Mouse (Mus musculus): Measurements from ENCODE around the gene Msl1.

Gene Msl1

DNA sequence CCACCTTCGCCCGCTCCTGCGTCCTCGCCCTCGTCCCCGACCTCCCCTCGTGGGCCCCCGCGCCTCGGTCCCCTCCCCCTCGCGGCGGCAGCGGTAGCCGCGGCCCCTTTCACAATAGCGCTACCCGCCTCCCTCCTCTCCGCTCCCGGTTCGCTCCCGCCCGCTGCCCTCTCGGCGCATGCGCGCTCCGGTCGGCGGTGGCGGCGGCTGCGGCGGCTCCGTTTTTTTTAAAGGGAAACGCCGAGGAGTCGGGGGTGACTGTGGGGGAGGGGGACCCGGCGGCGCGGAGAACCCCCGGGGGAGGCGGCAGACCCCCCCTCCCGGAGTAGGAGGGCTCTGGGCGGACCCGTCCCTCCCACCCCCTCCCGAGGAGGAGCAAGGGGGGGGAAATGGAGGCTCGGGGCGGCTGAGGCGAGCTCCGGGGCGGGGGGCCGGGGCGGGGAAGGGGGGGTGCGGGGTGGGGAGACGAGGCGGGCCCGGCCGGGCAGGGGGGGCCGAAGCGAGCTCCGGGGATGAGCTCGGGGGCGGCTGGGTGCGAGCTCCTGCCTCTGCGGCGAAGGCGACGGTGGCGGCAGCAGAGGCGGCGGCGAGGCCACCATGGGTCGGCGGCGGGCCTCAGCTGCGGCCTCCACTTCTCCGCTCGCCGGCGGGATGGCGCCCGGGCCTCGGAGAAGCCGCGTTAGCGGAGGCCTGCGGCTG is at the start of gene Msl1:
Gene Msl1 (plus strand): TSS at position 502 of the 699 bp plus-strand sequence.
- in situ Hi-C loops (cut with MboI), result no loop called here

DNA sequence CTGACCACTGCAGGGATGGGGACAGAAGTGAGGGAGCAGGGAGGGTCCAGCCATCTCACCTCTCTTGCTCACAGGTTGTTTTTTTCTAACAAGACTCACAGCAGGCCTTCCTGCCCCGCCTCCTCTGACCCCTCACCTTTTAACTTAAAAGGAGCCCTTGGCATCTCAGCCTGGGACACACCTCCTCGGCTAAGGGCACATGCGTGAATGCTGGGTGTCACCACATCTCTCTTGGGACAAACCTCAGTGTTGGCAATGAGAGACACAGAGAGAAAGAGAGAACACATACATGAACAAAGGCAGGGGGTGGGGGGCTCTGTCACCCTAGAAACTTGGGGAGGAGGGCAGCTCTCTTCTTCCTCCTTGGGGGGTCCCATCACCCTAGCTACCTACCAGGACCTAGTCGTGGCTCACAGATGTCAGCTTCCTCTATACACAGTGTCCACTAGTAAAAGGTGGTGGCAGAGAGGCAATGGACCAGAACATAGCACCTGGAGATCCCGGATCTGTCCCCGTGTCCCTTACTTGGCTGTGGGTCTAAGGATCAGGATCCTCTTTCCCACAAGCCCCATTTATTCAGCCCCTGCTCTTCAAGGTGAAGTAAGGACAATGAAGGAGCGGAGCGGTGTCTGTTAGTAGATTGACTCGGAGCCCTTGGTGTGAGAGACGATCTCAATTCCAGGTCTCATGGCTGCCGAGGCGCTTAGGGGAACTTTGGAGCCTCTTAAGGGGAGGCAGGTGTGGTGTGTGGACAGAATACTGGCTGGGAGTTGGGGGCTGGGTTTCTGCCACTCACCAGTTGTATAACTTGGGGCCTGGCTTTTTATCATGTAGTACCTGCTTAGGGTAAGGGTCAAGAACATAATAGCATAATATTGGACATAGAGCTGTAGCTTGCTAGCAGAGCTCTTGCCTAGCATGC is 49.1 kb upstream of the Msl1 start:
- in situ Hi-C loops (cut with MboI), result no loop called here

DNA sequence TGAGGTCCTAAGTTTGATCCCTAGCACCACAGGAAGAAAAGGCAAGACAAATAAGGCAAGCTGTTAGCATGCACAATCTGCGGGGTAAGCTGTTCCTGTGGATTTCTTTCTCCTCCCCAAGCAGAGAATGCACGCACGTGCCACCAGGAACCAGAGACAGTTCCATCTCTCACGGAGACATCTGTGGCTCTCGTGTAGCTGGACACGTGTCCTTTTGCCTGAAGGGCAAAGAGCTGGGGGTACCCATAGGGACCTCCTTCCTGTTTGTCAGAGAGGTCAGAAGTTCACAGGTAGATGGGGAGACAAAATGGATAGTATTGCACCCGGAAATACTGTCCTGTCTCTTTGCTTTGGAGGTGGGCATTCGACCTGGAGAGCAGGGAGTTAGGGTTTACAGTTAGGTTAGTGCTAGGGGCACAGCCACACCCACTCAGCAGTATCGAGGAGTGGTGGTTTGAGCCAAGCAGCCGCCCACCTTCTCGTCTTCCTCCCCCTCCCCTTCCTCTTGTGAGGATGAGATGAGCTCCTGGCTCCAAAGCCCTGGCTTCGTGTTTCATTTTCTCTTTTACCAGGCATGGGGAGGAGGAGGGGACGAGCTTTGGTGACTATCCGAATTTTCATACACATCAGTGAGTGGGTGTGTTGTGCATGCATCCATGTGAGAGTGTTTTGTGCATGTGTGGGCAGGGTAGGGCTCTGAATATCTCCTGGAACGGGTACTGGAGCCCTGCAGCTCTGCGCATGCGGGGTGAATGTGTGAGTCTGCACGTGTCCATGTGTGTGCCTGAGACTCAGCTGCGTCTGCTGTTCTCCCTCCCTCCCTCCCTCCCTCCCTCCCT is 48.2 kb upstream of the Msl1 start:
- in situ Hi-C loops (cut with MboI), result no loop called here

DNA sequence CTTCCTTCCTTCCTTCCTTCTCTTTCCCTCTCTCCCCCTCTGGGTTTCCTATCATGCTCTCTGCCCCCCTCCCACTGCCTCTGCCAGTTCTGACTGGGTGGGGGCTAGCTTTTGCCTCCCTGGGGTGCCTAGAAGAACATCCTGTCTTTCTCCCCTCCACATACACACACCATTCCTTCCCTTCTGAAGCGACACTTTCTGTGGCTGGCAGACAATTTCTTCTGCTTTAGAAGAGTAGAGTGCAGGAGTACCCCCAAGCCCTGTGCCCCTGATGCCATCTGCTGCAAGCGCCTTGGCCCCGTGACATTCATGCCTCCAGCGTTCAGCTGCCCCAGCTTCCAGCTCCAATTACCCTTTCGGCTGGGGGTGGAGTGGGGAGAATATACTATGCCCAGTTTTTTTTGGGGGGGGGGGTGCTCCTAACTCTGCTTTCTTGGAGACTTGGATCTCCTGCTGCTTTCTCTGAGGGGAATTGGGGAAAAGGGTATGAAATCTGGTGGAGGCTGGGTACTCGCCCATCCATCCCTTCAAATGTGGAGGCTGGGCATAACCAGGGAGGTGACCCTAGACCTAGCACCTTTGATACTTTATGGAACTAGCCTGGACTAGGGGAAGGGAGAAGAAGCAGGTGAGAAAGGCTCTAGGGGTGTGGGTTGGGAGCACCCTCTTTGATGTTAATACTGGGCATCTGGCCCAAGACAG is 47.4 kb upstream of the Msl1 start:
- in situ Hi-C loops (cut with MboI), result no loop called here

DNA sequence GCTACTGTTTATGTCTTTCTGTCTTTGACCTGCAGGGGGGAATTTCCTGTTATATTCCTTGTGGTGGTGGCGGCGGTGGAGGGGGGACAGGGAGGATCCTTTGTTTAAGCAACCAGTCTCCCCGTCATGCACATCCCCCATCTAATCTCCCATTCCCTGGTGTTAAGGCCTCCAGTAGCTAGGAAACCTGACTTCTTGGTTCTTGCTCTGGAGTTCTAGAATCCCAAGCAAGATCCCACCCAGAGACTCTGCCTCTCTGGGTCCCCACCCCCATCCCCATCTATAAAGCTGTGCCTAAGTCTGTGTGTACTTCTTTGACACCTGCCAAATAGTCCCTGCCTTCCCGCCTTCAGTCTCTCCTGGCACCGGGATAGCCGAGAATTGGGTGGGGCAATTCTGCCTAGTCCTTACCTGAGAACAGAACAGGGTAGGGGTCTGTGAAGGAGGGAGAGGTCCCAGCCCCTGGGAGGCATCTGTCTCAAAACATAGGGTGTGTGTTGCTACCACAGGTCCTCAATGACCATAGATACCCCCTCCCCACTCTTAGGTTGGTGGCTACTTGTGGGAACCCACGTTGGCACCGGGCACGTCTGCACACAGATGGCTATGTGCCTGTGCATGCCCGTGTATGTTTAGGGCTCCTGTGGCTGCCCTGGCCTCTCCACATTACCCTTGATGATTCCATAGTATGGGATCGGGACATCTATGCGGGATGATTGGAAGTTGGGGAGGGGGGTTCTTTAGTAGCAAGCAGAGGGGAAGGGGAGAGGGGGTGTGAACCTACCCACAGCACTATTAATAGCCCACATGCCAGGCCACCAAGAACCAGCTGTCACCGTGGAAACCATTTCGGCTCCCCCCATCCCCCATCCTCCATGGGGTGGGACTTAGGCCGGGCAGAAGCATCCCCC is 46.6 kb upstream of the Msl1 start:
- in situ Hi-C loops (cut with MboI), result no loop called here

DNA sequence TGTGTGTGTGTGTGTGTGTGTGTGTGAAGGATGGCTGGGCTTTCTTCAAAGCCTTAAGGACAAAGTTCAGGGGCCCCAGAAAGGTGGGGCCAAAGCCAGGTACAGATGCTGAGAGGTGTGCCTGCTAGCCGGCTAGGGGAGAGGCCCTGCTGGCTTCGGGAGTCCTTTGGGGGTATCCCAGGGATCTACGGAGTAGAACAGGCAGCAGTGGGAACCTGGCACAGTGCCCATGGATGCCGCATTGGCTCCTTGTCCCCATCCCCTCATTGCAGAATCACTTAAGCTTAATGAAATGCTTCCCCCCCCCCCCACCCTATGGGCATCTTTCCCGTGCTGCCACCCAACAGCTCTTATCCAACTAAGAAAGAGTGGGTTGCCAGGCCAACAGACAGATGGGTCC is 45.6 kb upstream of the Msl1 start:
- in situ Hi-C loops (cut with MboI), result no loop called here

DNA sequence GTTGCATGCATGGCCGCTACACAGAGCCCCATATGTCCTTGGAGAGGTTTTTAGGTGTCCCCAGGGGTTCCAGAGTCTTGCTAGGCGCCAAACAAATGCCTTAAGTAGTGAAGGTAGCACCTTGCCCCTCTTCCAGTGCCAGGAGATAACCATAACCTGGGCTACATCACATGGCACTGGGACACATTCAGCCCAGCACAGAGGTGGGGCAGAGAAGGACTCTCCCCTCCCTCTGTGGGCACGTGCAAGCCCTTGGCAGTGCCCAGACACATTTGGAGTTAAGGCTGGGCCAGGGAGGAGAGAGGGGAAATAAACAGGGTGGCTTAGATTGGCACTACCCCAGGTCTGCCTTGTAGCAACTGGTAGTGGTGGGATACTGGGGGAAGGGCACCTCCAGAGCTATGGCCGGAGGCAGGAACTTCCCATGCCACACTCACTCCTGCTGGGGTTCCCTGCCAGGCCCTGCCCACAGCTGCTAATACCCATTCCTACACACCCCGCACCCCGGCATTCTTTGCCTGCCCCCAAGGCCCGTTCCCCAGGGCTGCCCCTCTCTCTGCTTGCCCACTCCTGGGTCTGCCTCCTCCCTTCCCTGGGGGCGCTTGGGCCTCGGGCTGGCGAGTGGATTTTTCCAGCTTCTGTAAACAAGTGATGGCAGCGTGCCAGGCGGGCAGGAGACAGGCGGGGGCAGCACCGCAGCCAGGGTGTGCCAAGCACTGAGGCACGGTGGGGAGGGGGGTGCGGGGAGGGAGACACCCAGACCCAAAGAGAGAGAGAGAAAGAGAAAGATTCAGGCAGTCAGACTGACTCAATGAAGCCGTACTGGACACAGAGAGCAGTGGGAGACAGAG is 44.7 kb upstream of the Msl1 start:
- in situ Hi-C loops (cut with MboI), result no loop called here

DNA sequence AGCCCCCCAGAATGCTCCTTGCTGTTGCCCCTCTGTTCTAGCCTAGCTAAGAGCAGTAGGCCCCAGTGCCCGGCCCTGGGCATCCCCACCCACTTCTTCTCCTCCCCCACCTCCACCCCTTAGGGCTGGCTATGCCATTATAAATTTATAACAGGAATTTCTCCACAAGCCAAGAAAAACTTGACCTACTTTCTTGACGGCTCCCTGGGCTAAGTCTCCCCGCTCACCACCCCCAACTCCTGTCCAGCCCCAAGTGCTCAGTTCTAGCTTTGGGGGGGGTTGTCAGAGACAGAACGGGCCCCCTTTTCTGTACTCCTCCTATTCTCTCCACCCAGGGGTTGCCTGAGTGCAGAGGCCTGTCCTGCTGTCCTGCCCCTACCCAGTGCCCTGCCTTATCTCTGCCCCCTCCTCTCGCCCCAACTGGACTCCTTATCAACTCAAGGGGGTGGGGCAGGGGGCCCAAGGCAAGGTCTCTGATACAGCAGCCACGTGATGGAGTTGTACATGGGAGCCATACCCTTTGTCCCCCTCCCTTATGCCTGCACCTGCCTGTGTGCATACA is 44.0 kb upstream of the Msl1 start:
- in situ Hi-C loops (cut with MboI), result no loop called here

DNA sequence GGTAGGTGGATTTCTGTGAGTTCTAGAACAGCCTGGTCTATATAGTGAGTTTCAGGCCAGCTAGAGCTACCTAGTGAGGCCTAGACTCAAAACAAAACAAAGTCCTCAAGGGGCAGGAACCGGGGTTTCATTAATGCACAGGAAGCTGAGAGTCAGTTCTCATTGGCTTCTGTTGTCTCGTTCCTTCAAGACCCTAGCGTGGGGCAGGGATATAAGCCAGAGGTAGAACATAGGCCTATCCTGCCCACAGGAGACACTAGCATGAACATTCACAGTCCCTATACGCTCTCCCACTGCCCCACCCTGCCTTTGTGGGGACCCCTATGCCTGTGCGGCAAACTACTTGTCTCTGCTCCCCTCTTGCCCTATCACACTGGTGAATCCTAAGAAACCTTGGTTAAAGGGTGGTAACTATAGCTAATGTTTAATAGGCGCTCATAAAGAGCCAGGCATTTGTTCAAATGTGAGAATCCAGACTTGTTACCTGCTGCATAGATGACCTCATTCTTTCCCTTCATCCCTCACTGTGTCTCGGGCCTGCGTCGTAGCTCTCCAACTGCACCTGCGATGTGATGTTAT is 42.7 kb upstream of the Msl1 start:
- in situ Hi-C loops (cut with MboI), result no loop called here

DNA sequence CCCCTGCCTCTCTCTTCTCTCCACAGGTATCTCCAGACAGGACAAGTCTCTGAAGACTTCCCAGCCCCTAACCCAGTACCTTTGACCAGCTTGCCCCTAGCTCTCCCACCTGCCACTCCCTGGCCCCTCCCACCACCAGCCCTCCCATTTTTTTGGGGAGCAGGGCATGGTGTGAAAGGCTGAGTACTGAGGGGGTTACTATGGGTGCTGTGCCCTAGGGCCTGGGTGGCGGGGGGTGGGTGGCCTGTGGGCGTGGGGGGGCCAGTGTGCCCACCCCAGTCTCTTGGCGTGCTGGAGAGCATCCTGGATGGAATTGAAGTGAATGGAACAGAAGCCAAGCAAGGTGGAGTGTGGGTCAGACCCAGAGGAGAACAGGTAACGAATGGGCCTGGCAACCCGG is 42.1 kb upstream of the Msl1 start:
- in situ Hi-C loops (cut with MboI), result no loop called here

DNA sequence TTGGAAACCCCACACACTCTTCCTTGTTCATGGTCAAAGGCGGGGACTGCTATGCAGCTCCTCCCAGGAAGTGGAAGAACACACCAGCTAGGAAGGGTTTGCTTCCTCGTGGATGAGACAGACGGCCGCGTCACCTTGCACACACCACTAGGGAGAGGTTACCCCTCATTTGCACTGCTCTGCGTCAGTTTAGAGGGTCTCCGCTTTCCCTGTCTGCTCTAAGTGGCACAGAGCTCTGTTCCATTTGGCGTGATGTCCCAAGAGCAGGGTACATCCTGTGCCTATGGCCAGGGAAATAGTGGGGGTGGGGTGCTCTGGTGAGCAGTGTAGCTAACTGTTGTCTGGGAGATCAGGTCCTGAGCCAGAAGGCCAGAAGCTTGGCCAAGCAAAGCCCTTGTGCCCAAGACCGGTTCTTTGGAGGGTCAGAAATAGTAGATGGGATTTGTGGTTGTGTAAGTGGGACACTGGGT is 41.1 kb upstream of the Msl1 start:
- in situ Hi-C loops (cut with MboI), result no loop called here

DNA sequence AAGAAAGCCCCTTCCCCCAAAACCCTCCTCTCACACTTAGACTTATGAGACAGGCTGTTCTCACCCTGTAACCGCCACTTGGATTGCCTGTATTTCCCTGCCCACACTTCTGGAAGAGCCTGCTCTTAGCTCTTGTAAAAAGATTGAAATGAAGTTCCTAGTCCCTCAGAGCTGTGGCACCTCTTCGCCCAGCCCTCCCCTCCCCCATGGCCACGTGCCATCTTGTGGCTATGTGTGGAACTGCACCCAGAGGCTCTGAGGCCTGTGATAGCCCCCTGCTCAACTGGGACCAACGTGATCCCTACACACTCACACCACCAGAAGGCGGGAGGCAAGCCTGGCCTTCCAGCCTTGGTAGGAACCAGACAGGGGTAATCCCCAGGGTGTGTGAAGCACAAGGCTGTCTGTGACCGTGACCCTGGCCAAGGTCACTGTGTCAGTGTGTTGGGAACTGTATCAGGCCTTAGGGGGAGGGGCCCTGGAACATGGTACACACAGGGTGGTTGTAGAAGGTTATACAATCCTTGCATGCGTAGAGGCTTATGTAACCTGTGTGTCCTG is 40.6 kb upstream of the Msl1 start:
- in situ Hi-C loops (cut with MboI), result no loop called here

DNA sequence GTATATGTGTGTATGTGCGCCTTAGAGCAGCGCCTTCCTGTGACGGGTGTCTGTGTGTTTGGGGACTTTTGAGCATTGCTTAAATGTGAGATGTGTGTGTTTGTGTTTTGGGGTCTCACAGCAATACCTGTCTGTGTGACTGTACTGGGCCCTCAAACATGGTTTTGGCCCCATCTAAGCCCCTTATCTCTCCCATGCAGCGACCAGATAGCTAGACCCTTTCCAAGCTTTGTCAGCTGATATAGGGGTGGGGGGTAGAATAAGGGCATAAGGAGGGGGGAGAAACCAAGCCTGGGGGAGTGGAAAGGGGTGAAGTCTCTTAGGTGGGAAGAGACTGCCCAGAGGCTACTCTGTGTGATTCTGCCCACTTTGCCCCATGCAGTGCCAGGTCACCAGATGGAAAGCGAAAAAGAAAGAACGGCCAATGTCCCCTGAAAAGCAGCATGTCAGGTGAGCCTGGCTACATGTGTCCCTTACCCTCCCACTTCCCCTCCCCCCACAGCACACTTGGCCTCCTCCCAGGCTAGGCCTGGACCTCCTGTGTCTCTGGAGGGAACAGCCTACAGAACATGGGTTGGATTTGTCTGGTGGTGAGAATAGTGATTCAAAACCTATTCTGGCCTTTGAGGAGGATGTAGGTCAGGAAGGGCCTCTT is 39.5 kb upstream of the Msl1 start:
- in situ Hi-C loops (cut with MboI), result no loop called here

DNA sequence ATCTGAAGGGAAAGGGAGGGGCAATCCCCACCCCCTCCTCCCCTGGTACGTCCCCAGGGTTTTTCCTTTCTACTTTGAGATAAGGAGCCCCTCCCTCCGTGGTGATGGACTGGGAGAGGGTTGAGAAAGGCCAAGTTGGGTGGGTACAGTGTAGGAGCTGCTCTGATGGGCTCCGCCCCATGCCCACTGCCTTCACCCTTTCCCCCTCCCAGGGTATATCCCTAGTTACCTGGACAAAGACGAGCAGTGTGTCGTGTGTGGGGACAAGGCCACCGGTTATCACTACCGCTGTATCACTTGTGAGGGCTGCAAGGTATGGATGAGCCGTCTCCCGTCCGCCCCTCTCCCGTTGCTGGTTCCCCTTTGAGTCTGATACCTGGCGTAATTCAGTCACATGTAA is 38.6 kb upstream of the Msl1 start:
- in situ Hi-C loops (cut with MboI), result no loop called here

DNA sequence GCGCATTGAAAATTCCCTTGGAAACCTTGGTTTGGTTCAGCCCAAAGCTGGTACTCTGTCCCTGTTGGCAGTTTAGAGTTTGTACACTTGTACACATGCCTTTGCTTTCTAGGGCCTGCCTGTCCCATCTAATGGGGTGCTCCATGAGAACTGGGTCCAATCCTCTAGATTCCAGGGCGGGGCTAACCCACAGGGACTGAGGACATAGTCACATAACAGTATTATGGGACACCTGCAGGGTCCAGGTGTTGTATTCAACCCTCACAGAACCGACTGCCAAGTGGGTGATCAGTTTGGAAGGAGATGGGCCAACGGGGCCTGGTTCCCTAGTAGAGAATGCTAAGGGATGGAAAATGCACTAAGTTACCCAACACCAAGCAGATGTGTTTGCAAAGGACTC is 33.4 kb upstream of the Msl1 start:
- in situ Hi-C loops (cut with MboI), result no loop called here

DNA sequence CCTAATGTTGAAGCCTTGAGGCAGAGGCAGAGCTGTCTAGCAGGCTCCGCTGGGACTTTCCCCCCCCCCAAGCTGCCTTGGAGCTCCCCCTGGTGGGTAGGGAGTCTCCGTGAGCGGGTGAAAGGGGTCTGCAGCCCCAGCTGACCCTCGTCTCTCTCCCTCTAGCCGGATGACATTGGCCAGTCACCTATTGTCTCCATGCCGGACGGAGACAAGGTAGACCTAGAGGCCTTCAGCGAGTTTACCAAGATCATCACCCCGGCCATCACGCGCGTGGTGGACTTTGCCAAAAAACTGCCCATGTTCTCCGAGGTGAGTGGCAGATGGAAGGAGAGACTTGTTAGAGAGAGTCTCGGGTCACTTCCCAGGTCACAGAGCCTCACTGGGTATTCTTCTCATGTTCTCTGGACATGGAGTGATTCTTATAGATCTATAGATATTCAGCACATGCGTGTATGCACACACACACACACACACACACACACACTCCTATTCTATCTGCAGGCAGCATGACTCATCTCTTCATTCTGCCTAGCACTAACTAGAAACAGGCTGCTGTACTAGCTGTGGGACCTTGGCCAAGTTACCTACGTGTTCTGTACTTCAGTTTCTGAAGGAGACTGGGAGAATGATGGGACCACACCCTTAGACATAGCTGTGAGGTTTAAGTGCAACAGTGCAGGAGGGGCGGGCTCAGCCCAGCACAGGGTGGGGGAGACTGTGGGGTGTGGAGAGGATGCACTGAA is 32.4 kb upstream of the Msl1 start:
- in situ Hi-C loops (cut with MboI), result no loop called here

DNA sequence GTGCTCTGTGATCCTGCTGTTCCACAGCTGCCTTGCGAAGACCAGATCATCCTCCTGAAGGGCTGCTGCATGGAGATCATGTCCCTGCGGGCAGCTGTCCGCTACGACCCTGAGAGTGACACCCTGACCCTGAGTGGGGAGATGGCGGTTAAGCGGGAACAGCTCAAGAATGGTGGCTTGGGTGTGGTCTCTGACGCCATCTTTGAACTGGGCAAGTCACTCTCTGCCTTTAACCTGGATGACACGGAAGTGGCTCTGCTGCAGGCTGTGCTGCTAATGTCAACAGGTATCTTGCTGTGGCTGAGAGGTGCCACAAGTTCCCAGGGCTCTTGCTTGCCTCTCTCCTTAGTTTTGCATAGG is 31.8 kb upstream of the Msl1 start:
- in situ Hi-C loops (cut with MboI), result no loop called here

Measured in mature B cell (primary cell).